Mouse (Mus musculus): ENCODE data around the gene Zswim2.

DNA sequence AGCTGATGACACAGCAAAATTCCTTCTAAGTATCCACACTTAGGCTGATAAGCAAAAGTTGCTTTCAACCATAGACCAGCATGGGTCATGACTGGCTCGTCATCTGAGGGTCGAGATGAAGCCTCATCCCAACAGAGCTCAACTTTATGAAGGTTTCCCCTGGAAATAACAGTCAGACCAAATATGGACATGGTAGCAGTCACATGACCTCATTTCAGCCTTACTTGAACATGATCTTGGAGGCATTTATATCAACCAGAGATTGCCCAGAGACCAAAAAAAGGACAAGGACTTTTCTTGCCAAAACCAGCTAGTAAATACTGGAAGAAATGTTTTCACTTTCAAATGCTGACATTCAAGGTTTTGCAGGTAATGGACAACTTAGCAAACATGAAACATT is 47.3 kb downstream of the Zswim2 start:
- TF ChIP-seq CTCF (IDR thresholded peaks at IDR 0.05) (no peak), EP300 (IDR thresholded peaks at IDR 0.05) (no peak)
